Comparison of ENCODE assay signal across 10 mouse cellular contexts in genomic region chr2:146218881-146219535, GRCm38 (mm10). TPM values are rescaled to one million over a fixed set of nuclear protein-coding genes. Genes with fewer than 3 reads are reported as not detected.
A peak's percentile ranks its signal among the peaks of the same experiment; 100 is the strongest.
DNase-seq lines count a peak whose midpoint lies in the region; ATAC-seq lines count a peak whose summit lies in the region.
"Had no signal": no experiment of that assay in that cellular context is flagged by ENCODE, and none has a peak within 500 bp of the region (broad histone marks: within the 10 kb centered on the region; RNA-seq: fewer than 3 reads in every experiment).

No protein-coding gene starts in this region.

- no peaks in the 10 kb centered on the region for H3K9me3 ChIP-seq in kidney, embryonic 14.5 days (ENCODE audit: control insufficient read depth, low read length)
- H3K9me3 ChIP-seq in embryonic facial prominence, embryonic 12.5 days: no peaks in the 10 kb centered on the region

- WGBS in kidney, embryonic 14.5 days: 2% methylated on average over 19 of the region's 19 CpGs
- 1% methylated on average over 19 of the region's 19 CpGs for WGBS in embryonic facial prominence, embryonic 12.5 days

- peak; percentile 2 for DNase-seq in kidney, postnatal 14 days
- peak; percentile 26 to 56 for DNase-seq in left cerebral cortex, postnatal 25 days (ENCODE audit: low spot score in 2 of 2)
- DNase-seq in retina, postnatal 1 day: peak; percentile 61
- DNase-seq in lung, postnatal 4 days: no peak
- DNase-seq in cerebellum, adult 11 months: no peak

- peaks cover 85% of the 10 kb centered on the region for H3K27me3 ChIP-seq in kidney, embryonic 14.5 days (ENCODE audit: control insufficient read depth, insufficient read depth, low read length)
- H3K27me3 ChIP-seq in embryonic facial prominence, embryonic 12.5 days: peaks cover 81% of the 10 kb centered on the region

- ATAC-seq in kidney, embryonic 14.5 days (ENCODE audit: low FRiP score, low TSS enrichment): no peak
- no peak for ATAC-seq in embryonic facial prominence, embryonic 12.5 days (ENCODE audit: insufficient number of reproducible peaks, insufficient read depth, low FRiP score, low TSS enrichment)
- ATAC-seq in erythroid progenitor cell, adult 5-6 weeks (replicated peaks; ENCODE audit: low FRiP score, poor library complexity, severe bottlenecking): no peak

- H3K27ac ChIP-seq in kidney, embryonic 14.5 days (ENCODE audit: low read depth, low read length): no peak overlapping the region
- no peak overlapping the region for H3K27ac ChIP-seq in embryonic facial prominence, embryonic 12.5 days

- H3K9ac ChIP-seq in kidney, embryonic 14.5 days (ENCODE audit: low read depth, low read length): no peak overlapping the region
- H3K9ac ChIP-seq in embryonic facial prominence, embryonic 12.5 days: no peak overlapping the region

- intact Hi-C loops in left cerebral cortex, postnatal 25 days (cut with DNase I): loop anchor here (5.0 kb wide), 2 partner anchors 73 to 193 kb away; no protein-coding TSS in a partner anchor

- no peak overlapping the region for H3K4me2 ChIP-seq in kidney, embryonic 14.5 days (replicated peaks; ENCODE audit: low read depth, low read length)
- peak overlapping the region; percentile 48 for H3K4me2 ChIP-seq in embryonic facial prominence, embryonic 12.5 days (replicated peaks)

- peaks cover 20% of the 10 kb centered on the region for H3K4me1 ChIP-seq in kidney, embryonic 14.5 days (ENCODE audit: control insufficient read depth, insufficient read depth, low read length)
- H3K4me1 ChIP-seq in embryonic facial prominence, embryonic 12.5 days: peaks cover 30% of the 10 kb centered on the region

- no peaks in the 10 kb centered on the region for H3K36me3 ChIP-seq in kidney, embryonic 14.5 days (ENCODE audit: control insufficient read depth, insufficient read depth, low read length)
- no peaks in the 10 kb centered on the region for H3K36me3 ChIP-seq in embryonic facial prominence, embryonic 12.5 days

- H3K4me3 ChIP-seq in kidney, embryonic 14.5 days (ENCODE audit: low read length): no peak overlapping the region
- no peak overlapping the region for H3K4me3 ChIP-seq in embryonic facial prominence, embryonic 12.5 days

RNA-seq across cellular contexts. Expression of gene Insm1, which starts 2.7 kb away (rescaled TPM):
- polyA plus RNA-seq in kidney, embryonic 14.5 days (2014; fragmentation: Nextera tagmentation; extraction: Ambion mirVana): not detected in 2 replicates
- 2.0 and 2.2 TPM in 2 replicates for polyA plus RNA-seq in embryonic facial prominence, embryonic 12.5 days (2016; fragmentation: Nextera tagmentation; extraction: Ambion mirVana)
- 1 to 10 TPM; 4.0 to 4.2 TPM for total RNA-seq in left cerebral cortex, postnatal 25 days (2021)
- total RNA-seq in erythroid progenitor cell, adult 5-6 weeks (2015; ENCODE audit: low replicate concordance): 1.3 TPM in 1 of 2 replicates, not detected in the other
- total RNA-seq in erythroid progenitor cell, adult 5-6 weeks (2017; ENCODE audit: low replicate concordance): not detected in 2 replicates
- total RNA-seq: MEL had no signal
- polyA plus RNA-seq: lung, embryonic 16.5 days had no signal

Comparison
In these comparisons a context has a peak if more than half of its experiments do, and no peak if none do; other contexts are left out.
1. DNase-seq: peak in kidney, postnatal 14 days (single experiment), left cerebral cortex, postnatal 25 days (2 of 2) and retina, postnatal 1 day (single experiment); none in lung, postnatal 4 days (0 of 2) and cerebellum, adult 11 months (single experiment).